Mouse (Mus musculus) hindlimb bud, embryonic 11.5 days (tissue): Measurements from ENCODE around the gene Tnnc2.

Experiments
- DNase-seq: peaks from one replicate; pipeline ENCODE4 v3.0.0-alpha.2; 2012; ENCODE audit warnings: low read depth, low spot score; ENCODE audit errors: extremely low spot score

Tnnc2 gene

DNA sequence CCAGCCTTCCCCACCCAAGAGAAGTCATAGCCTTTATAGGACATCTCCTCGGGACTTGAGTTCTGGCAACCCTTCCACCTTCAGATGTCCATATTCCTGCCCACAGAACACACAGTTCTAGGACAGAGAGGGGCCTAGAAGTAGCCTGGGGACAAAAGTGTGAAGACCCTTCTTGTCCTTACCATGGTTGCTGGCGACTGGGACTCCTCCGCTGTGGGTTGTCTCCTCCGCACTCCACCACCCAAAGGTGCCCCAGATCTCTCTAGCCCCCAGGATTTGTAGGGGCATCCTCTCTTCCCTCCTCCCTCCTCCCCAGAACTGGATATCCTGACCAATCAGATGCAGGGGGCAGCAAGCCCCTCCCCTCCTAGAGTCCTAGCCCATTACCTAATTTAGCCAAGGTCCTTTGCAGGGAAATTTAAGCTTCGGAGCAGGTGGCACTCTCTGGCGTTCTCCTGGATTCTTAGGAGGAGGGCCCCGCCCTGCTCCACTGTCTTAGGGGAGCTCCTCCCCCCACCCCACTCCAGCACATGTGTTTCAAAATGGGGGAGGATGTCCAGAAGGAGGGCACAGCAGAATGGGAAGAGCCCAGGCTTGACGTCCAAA, at the start of gene Tnnc2:
TSS of gene Tnnc2 (minus strand) at position 487 of the 606 bp plus-strand sequence.
- DNase-seq: no peak

DNA sequence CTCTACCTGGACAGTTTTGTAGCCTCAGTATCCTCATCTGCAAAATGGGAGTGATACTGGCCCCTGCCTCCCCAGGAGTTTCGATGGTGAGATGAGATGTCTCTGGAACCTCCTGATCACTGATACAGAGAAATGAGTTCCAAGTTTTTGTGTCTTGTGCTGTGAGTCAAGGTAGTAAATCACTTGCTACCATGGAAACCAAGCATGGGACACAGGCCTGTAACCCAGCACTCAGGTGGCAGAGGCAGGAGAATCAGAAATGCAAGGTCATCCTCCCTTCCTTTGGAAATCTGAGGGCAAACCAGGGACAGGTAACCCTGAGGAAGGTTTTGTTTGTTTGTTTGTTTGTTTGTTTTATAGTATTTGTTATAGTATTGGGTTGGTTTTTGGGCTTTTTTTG, 49.3 kb upstream of the Tnnc2 start:
- no peak for DNase-seq

DNA sequence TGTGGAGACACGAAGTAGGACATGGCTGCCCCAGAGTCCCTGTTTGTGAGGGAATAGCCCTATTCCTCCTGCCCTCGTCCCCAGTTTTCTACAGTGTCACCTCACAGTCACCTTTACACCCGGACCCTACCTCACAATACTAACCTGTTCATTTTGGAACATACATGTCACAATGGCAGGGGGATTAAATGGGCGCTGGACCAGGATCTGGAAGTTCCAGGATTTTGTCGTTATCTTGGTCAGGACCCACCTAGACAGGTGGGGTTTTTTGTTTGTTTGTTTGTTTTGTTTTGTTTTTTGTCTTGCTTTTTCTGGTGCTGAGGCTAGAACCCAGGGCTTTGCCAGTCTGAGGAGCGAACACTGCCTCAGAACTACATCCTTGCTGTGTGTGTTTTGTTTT, 48.7 kb upstream of the Tnnc2 start, which contains the start of gene Spata25:
TSS of gene Spata25 (minus strand) at position 101 of the 400 bp plus-strand sequence.
- DNase-seq: no peak

DNA sequence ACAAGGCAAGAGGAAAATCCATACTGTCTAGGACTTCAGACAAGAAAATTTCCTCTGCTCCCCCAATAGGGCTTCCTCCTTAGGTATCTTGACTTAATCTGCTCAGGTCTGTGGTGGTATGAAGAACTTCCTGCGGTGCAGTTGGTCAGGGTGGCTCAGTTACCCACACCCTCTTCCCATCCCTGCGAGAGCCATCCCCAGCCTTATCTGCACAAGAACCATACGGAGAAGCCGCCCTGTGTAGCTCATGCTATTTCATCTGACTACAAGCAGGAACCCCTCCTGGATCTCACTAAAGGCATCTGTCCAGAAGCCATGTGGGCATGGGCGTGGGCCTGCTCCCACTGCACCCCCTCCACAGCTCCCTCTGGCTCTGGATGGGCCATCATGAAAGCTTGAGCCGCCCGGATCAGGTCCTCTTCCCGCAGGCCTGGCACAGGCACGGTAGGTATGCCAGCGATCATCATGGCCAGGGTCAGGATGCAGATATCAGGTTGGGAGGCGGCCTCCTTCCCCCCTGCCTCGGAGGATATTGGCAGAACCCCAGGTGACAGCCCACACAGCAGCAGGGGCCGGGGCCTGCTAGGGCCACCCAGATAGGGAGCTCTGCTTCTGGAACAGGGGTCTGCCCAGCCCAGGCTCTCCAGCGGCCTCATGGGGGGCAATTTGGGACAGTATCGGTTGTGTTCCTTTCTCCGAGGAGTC, 47.5 kb upstream of the Tnnc2 start:
- DNase-seq: no peak

DNA sequence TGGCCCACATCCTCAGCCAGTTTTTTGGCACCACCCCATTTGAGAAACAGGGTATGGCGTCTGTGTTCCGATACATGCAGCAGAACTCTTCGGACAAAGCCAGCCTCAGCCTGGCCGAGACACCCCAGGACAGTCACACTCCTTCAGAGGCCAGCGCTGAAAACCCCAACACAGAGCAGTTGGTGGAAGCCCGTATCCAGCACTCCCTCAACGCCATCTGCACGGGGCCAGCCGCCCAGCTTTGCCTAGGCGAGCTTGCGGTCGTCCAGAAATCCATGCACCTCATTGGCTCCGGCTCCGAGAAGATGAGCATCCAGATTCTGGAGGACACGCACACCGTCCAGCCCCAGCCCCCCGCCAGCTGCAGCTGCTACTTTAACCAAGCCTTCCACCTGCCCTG, 45.8 kb upstream of the Tnnc2 start:
- no peak for DNase-seq

DNA sequence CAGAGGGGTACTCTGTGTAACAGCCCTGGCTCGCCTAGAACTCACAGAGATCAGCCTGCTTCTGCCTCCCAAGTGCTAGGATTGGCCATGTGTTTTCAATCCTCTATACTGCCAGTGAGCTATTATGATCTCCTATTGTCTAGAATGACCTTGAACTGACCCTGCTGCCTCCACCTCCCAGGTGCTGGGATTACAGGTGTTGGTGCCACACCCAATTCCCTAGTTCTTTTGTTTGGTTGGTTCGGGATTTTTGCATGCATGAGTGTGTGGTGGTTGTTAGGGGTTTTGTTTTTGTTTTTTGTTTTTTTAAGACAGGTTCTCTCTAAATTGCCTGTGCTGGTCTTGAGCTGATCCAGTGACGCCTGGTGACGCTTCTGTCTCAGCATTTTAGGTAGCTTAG, 44.2 kb upstream of the Tnnc2 start:
- no peak for DNase-seq

DNA sequence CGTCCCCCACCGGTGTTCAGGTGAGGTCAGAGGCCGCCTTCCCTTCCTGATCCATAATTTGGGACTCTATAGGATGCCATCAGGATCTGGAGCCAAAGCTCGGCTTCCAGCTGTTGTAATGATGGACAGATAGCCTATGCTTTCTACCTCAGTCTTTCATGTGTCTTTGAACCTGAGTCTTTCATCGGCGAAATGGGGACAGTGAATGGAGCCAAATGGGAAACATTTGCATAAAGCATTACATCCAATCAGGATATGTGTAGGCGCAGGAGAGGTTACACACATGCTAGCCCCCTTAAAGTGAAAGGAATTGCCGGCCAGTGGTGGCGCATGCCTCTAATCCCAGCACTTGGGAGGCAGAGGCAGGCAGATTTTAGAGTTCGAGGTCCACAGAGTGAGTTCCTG, 43.4 kb upstream of the Tnnc2 start:
- peak; percentile 46 for DNase-seq

DNA sequence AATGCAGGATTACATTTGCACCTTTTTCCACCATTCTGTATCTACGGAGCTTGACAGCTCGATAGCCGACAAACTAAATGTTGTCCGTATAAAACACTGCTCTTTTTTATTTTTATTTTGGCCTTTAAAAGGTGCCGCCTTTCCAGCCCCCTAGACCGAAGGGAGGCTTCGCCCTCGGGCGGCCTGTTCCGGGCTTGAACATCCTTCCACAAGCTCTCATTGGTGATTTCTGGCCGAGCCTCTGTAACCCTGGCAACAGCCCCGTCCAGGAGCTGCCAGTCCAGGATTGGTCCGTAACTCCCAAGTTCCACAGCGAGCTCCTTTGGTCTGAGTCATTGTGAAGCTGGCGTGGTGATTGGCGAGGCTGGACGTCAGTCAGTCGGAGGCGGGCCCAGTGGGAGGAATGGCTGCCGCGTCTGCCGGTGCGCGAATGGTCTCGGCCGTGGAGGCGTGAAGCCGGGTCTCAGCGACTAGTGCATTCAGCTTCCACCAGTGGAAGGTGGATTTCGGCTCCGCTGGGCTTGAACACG, 42.9 kb upstream of the Tnnc2 start, which contains the start of gene Zswim1:
TSS of gene Zswim1 (plus strand) at position 51 of the 530 bp plus-strand sequence.
- peak; percentile 94 for DNase-seq

DNA sequence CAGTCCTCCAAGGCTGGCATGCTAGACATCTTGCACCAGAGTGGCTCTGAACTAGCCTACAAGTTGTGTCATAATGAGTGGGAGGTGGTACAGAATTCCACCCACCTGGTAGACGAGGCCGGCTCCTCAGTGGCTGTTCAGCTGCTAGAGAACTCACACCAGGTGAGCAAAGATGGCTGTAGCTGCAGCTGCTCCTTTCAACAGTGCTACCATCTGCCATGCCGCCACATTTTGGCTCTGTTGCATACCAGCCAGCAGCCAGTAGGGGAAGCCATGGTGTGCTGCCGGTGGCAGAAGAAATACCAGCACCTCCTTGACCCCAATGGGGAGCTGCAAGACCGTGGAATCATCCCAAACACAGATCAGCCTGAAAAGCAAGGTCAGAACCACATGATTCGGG, 41.3 kb upstream of the Tnnc2 start:
- no peak for DNase-seq

DNA sequence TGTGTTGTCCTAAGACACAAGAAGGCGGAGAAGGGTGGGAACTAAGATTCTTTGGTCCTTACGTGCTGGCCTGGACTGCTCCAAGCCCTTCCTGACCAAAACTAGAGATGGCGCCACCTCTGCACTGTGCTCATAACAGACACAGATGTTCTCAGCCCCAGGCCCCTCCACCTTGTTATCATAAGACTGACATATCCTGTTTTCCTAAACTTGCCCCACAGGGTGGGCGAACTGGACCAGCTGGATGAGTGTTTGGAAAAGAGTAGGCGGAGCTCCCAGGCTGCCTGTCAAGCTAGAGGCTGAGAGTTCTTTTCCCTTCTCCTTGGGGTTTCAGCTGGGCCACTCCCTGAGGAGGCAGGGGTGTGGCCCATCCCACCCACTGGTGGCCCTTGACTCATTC, 37.9 kb upstream of the Tnnc2 start:
- no peak for DNase-seq

DNA sequence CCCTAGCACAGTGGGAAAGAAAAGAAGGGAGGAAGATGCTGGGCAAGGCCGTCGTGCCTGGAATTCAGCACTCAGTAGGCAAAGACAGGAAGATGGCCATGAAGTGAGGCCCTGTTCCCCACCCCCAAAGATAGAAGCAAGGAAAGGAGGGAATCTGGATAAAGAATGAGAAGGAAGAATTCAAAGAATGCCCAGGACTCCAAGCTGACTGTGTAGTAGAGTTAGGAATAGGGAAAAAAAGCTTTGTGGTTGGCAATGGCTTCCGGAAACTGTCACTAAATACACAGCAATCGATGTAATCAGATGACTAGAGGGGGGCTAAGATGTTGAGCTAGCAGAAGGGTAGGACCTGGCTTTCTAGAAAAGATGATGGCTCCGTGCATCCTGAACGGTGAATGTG, 37.4 kb upstream of the Tnnc2 start:
- no peak for DNase-seq

DNA sequence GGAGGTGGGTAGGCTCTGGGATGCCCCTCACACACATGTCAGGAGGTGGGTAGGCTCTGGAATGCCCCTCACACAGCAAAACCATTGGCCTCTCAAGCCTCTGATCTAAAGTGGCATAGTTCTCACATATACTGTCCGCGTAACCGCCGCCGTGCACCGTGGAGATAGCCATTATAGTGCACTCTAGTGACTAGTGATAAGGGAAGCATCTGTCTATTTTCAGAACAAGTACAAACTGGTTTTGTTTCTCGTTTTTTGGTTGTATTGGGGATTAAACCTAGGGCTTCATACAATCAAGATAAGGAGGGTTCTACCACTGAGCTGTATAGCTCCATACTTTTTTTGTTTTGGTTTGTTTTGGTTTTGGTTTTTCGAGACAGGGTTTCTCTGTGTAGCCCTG, 36.1 kb upstream of the Tnnc2 start:
- DNase-seq: no peak

DNA sequence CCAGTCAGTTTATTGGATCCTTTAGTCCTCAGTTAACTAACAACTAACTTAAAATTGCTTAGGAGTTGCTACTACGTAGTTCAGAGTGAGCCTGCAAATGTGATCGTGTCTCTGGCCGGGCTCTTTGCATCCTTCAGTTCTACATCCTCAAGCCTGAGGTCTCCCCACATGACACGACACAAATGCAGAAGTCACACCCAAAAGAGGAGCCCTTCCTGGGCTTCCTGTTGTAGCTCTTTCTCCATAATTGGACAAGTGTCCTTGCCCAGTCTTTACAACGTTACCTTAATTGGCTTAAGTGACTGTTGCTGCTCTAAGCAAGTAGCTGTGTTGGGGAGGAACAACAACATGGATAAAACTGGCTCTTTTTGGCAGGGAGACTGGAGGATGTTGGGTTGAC, 35.6 kb upstream of the Tnnc2 start:
- no peak for DNase-seq

DNA sequence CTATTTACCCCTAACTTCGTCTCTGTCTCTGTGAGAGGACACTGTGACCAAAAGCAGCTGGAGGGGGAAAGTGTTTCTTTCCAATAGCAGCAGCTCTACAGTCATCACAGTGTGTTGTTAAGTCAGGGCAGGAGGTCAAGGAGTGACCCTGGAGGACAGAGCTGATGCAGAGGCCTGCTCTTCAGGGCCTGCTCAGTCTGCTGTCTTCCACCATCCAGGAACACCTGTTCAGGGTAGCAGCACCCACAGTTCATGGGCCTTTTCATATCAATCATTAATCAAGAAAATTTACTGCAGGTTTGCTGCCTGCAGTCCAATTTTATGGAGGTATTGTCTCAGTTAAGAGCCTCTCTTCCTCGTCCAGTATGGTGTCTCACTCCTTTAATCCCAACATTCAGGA, 33.8 kb upstream of the Tnnc2 start:
- no peak for DNase-seq

DNA sequence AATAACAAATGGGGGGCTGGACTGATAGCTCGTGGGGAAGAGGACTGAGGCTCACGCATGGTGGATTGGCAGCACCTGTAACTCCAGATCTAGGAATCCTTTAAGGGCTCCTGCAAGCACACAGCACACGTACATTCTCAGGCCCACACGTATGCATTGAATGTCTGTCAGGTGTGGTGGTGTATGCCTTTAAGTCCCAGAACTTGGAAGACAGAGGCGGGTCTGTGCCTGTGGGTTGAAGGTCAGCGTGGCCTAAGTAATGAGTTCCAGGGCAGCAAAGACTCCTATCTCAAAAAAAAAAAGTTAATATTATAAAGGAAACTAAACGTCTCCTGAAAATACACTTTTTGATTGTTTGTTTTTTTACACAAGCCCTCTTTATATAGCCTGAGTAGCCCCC, 26.8 kb upstream of the Tnnc2 start:
- DNase-seq: no peak

DNA sequence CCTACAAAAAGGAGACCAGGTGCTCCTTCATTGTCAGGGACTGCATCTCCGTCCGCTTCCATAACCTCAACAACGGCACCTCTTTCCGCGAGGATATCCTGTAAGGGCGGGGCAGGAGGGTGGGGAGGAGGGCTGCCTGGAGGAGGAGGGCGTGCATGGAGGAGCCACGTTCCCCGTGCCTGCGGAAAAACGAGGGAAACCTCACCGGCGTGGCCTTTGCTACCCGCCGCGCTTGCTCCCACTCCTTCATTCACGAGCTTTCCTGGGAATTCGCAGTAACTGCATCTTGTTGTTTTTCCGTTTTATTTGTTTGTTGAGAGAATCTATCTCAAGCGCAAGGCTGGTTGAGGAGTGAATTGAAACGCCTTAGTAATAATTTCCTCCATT, 25.6 kb upstream of the Tnnc2 start:
- DNase-seq: no peak

DNA sequence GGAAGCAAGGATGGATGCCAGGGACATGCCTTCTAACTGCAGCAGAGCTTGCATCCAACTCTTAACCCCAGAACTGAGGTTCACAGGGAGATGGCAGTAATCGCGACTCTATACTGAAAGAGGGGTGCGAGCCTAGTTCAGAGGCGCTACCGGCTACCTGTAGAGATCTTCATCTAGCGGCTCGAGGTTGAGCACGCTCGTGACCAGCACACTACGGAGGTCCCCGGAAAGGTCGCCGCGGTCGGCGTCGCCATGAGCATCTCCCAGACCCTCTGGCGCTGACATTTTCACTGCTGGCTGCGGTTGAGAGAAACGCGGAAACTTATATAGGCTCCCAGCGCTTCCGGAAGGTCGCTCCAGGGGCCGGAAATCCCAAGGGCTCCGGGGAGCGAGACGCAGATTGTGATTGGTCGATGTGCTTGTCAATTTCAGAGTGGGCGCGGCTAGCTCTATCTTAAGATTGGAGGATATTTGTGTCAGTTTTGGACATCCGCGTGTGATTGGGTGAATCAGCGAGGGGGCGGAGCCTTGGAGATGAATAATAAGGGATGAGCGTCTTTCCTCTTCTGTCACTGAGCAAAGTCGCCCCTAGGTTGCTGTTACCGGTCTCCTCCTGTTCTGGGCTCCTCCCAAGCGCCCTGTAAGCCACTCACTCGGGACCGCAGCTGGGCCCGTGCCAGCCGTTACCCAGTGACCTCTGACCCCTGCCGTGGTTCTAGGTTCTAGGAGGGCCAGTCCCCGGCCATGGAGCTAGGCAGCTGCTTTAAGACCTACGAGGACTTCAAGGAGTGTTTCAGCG, 25.0 kb upstream of the Tnnc2 start, which contains the start of the genes Acot8 and Zswim3:
TSS of gene Acot8 (minus strand) at position 350 of the 799 bp plus-strand sequence.
TSS of gene Zswim3 (plus strand) at position 566 of the 799 bp plus-strand sequence.
- peak; percentile 99 for DNase-seq

DNA sequence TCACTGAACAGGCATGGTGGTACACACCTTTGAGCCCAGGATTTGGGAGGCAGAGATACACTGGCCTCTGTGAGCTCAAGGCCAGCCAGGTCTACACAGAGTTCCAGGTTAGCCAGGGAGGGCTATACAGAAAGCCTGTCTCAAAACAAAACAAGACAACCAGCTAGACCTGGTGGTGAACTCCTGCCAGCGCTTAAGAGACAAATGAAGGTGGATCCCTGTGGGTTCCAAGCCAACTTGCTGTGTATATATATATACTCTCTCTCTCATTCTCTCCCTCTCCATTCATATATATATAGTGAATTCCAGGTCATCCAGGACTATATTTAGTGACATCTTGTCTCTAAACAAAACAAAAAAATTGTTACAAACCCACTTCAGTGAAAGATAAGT, 24.1 kb upstream of the Tnnc2 start:
- DNase-seq: no peak

DNA sequence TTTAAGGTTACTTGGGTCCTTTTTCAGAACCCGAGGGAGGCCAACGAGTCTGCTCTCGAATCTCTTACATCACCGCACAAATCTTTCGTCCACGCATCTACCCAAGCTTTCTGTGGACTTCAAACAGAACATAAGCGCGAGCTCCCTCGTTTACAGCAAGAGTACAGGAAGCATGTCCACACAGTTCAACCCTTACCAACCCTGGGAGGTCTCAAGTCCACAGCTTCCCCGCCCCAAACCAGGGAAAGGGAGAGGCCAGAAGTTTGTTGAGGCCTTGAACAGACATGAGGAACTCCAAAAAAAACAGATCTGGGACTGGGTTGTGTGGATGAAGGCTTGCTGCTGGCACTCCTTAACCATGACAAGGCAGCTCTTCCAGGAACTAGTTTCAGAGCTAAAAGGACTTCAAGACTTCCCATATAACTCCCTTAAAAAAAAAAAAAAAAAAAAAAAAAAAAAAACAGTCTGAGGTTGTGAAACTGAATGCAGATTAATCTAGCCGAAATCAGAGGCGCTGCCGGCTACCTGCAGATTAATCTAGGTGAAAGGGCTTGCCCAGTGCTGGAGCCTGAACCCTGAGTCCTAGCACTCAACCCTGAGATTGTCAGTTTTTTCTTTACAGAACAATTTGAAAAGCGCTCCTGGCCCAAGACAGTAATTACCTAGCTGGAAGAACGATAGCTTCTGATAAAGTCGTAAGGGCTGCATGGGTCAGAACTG, 23.6 kb upstream of the Tnnc2 start:
- DNase-seq: no peak

DNA sequence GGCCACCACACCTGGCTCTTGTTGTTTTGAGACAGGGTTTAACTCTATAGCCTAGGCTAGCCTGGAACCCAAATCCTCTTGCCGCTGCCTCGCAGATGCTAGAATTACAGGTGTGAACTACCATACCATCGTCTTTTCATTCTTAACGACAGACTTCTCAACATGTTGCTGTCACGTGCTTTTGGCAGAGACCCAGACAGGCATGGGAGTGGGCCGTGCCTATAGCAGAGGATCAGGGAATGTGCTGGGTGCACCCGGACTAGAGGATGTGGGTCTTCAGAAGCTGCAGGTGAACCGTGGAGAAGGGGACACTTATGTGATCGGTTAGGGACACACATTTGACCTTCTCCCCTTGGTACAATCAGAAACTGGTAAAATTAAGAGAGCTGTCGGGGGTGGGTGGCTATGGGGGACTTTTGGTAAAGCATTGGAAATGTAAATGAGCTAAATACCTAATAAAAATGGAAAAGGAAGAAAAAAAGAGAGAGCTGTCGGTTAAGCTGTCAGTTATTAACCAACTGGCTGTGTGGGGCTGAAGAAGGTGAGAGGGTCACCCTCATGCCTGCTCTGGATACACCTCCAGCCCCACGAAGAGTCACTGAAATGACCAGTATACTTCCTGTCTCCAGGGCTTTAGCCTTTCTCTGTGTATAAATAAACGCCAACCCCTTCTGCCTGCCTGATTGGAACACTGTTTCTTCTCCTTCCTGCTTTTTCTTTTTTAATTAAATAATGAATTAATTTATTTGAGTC, 20.7 kb upstream of the Tnnc2 start:
- DNase-seq: no peak
